Mouse (Mus musculus) liver, adult 2 months (tissue): ENCODE results near the gene Aknad1.

Experiments used
- CTCF ChIP-seq: fragments of 200-500 bp; IDR thresholded peaks from 2 replicates; pipeline ENCODE4 v1.5.1; 2011; ENCODE audit warnings: low read depth, low read length, control low read depth
- POLR2A ChIP-seq: fragments of 200-500 bp; IDR thresholded peaks from 2 replicates; pipeline ENCODE4 v1.6.1; 2011; ENCODE audit warnings: low read length, control low read depth; ENCODE audit not compliant: insufficient read depth; ENCODE audit errors: extremely low read depth

GRCm38 (mm10) chr3:108815631-108816030 lies 76.2 kb downstream of the Aknad1 start:
- TF ChIP-seq POLR2A (no peak), CTCF (no peak)
